Mouse (Mus musculus) gastrocnemius, postnatal 4 days (tissue): ENCODE results near the gene Il1rl2. TPM values are rescaled to one million over a fixed set of nuclear protein-coding genes. Genes with fewer than 3 reads are reported as not detected.

ENCODE experiments used
- DNase-seq, 2 experiments: peaks; one replicate each; pipeline ENCODE4 v3.0.0; 2021 to 2022; ENCODE audit warnings: low spot score in 2 of 2, mixed read lengths in 2 of 2
- total RNA-seq, 2 experiments: library from RNA; stranded (reverse); gene quantifications; 2 replicates each; pipeline ENCODE4 v1.2.3; 2021

Gene Il1rl2
- total RNA-seq, 2 experiments from 2014 or later = 7.7 to 9.4 TPM

DNA sequence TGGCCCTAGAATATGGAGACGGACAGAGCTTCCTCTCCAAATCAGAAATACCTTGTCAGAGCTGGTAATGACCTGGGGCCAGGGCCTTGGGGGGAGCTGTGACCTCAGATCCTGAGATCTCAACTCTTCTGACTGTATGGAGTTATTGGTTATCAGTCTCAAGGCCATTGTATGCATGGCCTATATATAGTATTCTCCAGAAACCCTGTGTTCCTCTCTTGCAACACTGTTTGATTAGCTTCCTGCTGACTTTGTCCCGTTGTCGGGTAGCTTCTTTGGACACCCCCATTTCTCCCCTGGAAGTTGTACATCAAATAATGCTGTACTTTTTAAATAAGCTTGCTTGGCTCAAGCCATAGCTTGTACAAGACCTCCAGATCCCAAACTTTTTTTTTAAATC, 1.9 kb upstream of the Il1rl2 start:
- no peak for DNase-seq

DNA sequence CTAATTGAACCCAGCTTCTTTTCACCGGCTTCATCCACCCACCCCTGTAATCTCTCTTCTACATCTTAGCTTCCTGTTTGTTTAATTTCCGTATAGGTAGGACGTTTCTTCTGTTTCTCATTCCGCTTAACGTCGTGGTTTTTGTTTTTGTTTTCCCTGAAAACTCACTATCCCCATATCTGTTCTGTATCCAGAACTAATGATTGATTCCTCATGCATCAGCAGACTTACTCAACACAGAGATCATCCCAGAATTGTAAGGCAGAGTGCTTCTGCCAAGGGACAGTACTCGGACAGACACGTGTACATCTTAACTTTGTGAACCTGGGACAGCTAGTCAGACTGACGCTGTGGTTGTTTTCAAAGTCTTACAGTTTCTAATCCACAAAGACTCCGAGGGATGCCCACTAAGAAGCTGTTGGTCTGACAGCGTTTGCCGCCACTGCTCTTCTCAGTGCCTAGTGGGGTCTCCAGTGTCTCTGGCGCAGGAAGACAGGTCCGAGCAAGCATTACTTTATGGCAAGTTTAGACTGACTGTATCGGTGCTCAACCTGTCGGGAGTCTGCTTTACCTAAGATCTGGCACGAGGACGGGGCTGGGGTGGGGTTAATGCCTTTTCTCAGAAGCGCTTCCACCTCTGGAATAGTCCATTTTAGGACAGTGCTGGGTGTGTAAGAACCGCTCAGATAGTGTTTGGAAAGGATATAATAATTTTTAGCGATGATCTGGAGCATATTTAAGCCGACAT, 719 bp downstream of the Il1rl2 start:
- DNase-seq = no peak

DNA sequence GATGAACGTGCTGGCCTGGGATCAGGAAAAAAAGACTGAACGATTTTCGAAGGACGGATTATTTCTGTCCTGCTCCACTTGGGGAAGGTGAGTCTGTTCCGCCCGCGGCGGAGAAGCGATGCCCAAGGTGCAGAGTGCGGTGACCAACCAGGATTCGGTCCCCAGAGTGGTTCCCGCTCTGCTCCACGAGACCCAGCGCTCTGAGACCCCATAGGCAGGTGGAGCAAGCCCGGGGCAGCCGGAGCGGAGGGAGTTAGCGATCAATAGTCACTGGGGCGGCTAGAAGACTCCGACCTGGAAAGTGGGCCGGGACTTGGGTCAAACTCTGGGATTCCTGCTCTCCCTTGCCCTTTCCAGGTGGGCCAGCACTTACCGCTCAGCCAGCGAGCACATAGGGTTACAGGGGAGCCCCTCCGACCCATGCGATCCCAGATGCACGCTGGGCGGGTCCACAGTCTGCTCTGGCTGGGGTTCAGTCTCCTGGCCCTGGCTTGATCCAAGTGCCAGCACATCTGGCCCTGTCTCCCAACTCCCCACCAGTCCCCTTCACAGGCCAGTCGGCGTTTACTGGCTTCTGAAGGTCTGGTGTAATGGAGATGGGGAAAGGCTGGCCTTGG, 1.4 kb downstream of the Il1rl2 start:
- DNase-seq = peak in 1 of 2 experiments; percentile 16

DNA sequence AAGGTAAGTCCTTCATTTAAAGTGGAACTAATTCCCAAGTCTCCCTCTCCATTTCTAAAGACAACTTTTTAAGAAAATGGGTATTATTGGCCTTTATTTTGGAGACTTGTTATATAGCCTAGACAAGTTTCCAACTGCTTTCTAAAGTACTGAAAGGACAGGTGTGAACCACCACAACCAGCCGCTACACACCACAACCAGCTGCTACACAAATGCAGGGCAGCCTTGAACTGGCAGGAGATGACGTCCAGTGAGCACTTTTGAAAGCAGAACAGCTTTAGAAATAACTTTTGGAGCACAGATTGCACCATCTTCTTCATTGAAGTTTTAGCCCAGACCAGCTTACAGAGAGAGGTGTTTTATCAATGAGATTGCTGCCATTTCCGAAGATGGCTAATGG, 3.2 kb downstream of the Il1rl2 start:
- no peak for DNase-seq

DNA sequence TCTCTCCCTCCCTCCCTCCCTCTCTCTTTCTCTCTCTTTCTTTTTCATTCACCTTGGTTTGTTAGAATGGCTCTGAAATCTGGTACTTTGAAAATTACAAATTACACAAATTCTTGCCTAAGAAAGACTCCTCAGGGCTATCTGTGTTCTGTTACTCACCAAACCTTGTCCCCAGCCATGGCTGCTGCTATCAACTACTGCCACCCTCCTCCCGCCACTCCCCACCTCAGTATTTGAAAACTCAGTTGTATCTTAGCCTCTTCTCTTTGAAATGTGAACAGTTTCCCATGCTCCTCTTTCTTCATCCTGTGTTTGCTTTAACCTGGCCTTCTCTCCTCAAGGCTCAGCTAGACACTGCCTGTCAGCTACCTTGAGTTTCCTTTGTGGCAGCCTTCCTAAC, 5.1 kb downstream of the Il1rl2 start:
- no peak for DNase-seq

DNA sequence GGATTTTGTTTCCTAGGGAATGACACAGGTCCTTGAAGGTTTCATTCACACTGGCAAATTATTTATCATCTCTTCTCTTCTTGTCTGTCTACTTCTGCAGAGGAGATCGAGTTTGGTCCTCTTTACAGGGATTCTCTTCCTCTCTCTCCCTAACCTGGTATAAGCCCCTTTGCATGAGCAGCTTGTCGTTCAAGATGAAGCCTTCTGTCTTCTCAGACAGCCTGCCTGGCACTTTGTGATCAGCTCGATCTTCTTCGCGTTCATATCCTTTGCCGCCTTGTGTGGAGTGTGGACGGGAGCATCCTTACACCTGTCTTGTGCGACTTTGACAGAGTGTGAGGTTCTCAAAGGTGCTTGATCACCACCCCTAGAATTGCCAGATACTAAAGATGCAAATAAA, 5.8 kb downstream of the Il1rl2 start:
- no peak for DNase-seq

DNA sequence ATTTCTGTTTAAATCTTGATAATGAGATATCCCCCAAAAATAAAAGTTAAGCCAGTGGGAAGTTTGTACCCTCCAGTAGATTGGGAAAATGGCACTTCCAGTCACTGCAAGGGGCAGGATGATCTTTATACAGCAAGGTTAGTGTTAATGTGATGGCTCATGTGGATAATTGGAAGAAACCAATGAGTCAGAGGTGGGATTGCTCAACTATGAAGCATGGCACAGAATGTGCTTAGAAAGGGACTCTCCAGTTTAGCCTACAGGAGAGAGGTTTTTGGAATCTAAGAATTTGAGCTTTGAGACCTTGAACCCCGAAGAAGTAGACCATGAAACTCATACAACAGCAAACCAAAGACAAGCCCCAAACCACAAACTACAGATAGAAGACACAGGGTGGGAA, 14.9 kb downstream of the Il1rl2 start:
- no peak for DNase-seq

DNA sequence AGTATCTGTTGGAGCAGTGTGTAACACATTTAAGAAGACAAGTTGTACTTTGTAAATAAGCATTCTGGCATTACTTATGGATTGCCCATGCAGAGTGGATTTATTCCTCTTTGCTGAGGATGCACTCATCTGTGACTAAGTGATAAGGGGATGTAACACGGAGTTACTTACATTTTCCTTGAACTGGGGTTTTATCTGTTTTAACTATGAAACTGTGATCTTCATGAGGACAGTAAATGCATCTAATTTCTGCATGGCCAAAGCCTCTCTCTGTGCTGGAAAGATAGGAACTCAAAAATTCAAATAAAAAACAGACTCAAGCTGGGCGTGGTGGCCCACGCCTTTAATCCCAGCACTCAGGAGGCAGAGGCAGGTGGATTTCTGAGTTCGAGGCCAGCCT, 15.7 kb downstream of the Il1rl2 start:
- no peak for DNase-seq

DNA sequence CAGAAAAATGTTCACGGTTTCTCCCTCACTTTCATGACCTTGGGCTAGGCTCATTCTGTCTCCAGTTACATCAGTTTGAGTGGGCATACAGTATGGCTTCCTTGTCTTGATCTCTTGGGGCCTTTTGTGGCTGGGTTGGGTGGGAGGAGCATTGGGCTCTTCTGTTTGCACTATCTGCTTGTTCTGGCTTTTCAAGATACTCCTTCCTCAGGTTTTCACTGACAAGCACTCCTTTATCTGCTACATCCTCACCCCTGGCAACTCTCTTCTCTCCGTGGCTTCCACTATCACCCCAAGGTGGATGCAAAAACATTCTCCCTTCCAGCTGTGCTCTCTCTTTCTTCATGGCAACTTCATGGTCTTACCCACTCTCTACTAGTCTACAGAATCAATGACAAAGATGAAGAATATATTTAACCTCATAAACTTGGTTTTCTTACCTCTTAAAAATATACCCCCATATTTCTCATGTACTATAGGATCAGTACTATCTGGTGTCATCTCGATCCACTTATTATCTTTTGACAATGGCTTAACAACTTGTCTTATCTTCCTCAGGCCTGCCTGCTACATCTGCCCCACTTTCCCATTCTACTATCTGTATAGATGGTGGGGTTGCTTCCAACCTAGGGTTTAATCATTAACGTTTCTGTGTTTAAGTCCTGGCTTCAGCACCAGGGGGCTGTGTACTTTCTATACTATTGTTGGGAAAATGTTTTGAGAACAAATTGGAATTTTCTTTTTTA, 27.9 kb downstream of the Il1rl2 start:
- DNase-seq = no peak

DNA sequence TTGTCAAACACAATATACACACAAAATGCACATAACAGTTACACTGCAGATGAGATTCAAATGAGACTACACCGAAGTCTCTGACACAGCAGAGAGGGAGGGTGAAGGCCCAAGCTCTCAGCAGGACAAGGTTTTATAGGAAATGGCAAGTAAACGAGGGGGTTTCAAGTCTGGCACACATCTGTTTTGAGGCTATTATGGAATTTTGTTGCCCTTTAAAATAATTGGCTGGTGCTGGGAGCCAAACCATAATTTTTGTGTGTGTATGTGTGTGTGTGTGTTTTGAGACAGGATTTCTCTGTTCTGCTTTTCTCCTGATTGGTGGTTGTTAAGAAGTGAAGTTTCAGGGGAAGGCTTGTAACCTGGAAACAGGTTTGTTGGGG, 28.5 kb downstream of the Il1rl2 start:
- no peak for DNase-seq

DNA sequence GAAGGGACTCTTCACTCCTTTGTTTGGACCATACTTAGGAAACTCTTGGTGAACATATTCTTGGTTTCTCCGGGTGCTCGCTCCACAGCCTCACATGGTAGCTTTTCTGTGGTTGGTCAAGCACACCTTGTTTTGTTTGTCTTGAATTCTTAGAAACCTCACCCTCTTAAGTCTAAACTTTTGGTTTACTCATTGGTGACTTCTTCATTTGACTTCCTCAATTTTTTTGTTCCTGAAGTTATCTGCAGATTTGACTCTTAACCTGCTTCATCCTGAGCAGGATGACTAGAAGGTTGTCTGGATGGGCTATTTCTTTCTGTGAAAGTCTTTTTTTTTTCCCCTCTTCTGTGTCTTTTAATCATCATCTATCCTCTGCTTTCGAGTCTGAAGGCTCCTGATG, 30.3 kb downstream of the Il1rl2 start:
- no peak for DNase-seq

DNA sequence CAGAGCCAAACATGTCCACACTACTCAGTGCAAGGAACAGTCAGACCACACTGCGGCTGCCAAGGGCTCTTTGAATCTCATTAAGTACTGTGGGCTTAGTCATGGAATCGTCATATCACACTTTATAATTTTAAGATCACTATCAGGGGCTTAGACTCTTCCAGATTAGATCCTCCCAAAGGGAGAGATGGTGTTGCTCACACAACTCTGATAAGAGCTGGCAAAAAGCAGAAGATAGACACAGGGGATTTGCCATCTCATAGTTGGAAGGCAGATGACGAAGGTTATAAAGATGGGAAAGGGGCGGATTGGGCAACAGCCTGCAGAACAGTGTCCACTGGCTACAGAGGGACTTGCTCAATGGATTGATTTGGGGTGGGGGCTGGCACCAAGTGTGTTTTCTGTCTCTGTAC, 31.0 kb downstream of the Il1rl2 start:
- no peak for DNase-seq

DNA sequence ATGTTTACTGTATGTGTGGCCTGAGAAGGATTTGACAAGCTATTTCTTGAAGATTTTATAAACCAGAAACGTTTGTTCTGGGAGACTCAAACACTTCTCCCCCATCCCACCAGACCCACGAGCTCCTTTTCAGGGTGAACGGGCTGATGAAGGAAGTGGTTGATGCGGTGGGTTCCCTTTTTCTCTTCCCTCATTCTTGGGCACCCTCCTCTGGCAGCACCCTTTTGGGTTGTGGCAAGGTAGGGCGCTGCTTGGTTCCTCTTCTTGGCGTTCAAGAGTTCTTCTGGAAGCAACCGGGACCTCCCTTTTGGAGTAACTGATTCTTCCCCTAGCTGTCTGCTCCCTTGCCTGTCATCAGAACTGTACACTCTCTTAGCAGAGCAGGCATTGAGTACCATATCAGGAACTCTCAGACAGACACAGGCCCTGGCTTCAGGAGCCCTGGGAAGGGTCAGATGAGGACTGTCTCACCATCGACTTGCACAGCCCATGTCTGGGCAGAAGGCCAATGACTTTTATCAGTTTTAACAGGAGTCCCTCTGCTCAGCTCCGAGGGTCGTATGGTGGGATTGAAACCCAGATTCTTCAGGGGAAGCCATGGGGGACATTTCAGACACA, 31.6 kb downstream of the Il1rl2 start:
- no peak for DNase-seq

DNA sequence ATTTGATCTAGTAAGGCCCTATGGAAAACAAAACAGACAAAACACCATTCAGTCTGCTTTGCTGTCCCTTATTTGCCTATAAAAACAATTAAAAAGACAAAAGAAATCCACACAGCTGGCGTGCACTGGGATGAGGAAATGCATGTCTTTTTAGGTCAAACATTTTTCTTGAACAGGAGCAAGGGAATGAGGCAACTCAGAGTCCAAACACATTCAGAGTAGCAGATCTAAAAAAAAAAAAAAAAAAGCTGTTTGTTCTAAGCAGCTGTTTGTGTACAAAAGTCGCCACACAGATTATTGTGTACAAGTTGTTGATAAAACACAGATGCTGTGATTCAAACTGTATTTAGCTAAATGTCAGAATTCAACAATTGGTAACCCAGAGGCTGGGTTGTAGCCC, 33.5 kb downstream of the Il1rl2 start:
- no peak for DNase-seq

DNA sequence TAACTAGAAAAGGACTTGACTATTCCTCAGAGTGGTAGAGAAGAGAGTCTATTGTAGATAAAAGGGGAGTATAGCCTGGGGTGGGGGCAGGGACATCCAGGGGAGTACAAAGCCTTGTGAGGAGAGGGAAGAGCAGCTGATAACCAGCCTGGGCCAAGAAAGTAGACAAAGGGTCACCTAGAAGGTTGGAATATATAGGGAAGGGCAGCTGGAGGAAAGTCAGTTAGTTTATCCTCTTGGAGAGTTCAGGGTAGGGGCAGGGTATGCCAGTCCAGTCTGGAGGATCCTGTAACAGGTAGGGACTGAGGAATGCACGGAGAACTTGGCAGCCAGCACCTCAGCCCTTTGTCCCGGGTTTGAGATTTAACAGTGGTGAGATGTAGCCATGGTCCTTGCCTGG, 33.9 kb downstream of the Il1rl2 start:
- no peak for DNase-seq

DNA sequence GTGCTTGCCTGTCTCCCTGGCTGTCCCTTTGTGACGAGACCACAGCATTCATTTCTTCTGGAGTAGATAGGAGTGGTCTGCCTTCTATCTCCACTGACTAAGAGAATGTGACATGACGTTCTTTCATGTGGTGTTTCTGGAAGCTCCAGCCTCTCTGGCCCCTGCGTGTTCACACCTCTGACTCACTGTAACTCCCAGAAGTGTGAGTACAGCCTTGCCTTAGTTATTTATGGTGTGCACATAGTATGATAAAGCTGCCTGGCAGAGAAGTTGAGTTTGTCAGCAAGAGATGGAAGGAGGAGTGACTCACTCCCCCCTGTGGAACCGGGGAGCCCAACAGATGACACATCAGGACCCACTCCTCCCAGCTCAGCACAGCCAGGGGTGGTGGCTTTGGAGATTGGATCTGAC, 34.4 kb downstream of the Il1rl2 start:
- peak in 1 of 2 experiments; percentile 10 for DNase-seq

DNA sequence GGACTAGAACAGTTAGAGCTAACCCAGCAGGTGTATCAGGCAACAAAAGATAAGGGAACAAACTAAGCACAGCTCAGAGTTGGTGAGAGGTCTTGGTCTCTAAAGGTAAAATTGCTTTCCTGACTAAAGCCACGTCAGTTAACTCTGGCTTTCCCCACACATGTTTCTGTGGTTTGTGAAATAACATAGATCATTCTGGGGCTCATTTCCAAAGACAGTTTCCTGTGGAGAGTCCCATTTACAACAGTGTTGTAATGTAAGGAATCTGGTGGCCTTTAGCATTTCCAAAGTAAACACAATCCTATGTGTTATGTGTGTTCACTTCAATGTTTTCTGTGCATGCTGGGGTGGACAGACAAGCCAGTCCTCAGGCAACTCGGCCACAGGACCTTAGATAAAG, 35.3 kb downstream of the Il1rl2 start:
- no peak for DNase-seq

DNA sequence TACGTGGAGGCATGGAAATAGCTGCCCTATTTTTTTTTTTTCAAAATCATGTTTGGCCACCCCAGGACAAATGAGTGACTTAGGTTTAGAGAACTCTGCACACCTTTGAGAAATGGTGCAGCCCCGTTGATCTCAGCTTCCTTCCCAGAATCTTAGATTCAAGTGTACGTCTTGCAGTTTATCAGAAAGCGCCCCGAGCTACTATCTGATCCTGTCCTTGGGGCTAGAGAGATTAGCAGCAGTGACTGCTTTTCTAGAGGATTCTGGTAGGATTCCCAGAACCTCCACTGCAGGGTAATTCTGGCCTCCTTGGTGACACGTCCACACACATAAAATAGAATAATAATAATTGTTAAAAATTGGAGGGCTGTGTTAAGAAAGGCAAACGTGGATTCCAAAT, 36.6 kb downstream of the Il1rl2 start:
- no peak for DNase-seq

DNA sequence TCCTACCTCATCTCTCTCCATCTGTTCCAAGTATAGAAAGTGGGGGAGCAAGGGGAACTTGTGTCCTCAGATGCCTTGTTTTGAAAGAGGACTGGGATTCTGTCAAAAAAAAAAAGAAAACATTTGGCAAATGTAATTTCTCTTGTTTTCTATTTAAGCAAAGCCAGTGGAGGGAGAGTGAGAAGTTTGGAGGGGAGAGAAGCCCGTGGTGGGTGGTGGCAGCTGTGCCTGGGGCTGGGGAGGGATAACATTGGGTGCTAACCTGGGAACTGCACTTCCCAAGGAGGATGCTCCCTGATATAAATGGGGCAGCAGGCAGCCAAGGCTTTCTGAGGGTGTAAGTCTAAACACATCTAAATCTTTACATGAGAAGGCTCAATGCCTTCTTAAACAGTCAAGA, 37.2 kb downstream of the Il1rl2 start:
- DNase-seq = no peak

DNA sequence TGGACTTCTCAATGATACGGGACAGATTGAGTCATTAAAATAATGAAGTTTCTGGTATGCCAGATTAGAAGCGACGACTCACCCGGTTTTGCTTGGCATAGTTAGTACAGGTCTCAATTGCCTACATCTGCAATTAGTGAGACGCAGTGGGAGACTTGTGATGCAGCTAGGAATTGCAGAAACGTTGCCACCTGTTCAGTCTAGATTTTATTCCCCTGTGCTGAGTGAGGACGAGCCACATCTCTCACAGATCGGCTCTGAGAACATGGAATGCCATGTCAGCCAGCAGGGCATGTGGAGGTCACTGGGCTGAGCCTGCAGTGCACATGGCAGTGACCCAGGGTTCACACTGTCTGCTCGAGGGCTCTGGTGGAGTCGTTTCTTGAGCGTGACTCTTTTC, 38.4 kb downstream of the Il1rl2 start:
- DNase-seq = no peak

DNA sequence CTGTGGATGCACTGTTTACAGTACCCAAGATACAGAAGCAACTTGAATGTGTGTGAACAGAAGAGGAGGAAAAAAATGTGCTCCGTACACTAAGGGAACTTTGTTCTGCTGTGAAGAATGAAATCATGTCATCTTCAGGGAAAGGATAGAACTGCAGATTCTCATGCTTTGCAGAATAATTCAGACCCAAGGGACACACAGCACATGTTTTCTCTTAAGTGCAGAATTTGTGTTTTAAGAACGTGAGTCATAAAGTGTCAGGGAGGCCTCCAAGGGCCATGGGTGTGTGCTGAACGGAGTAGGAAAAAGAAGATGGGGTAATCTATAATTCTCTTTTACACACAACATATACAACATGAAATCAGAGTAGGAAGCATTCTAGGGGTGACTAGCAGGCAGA, 48.5 kb downstream of the Il1rl2 start:
- DNase-seq = no peak

DNA sequence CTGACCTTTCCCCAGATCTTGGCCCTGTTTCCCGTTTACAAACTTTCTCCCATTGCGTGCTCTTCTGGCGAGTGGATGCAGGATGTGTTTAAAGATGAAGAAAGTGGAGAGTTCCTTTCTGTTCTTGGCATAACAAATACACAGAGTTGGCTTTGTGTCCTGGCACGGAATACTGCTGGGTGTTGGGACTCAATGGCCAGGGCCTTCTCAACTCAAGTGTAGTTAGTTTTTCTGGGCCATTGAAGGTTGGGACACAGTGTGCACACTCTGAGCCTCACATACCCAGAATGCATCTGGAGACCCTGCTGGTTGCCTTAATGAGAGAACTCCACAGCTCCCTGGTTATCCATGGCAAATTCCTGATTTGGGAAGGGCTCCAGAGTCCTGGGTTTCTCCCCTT, 50.7 kb downstream of the Il1rl2 start:
- DNase-seq = no peak
